Mouse (Mus musculus): ENCODE results near the gene Zbed3. TPM values are rescaled to one million over a fixed set of nuclear protein-coding genes. Genes with fewer than 3 reads are reported as not detected.
"Not testable (repeated sequence)": the region's sequence is repeated elsewhere in the genome, so short reads cannot be mapped to it uniquely, and the experiment has no call there.

Zbed3 gene
- polyA plus RNA-seq, 1 experiment, result 48.3 TPM

GRCm38 (mm10) chr13:95336122-95336677 lies 12.8 kb downstream of the Zbed3 start:
- DNase-seq (ENCODE audit: low read depth), result peak; percentile 56
- no peak for TF ChIP-seq POLR2A (IDR thresholded peaks at IDR 0.05; ENCODE audit: borderline replicate concordance, extremely low read depth, insufficient read depth, insufficient read length, poor library complexity, severe bottlenecking)
- TF ChIP-seq CTCF (IDR thresholded peaks at IDR 0.05; ENCODE audit: borderline replicate concordance, extremely low read depth, insufficient read depth, insufficient read length), result no peak

GRCm38 (mm10) chr13:95343470-95343869 lies 20.1 kb downstream of the Zbed3 start:
- TF ChIP-seq CTCF (IDR thresholded peaks at IDR 0.05; ENCODE audit: borderline replicate concordance, extremely low read depth, insufficient read depth, insufficient read length), result no peak
- no peak for TF ChIP-seq POLR2A (IDR thresholded peaks at IDR 0.05; ENCODE audit: borderline replicate concordance, extremely low read depth, insufficient read depth, insufficient read length, poor library complexity, severe bottlenecking)
- DNase-seq (ENCODE audit: low read depth), result no peak

- TF ChIP-seq POLR2A (IDR thresholded peaks at IDR 0.05; ENCODE audit: borderline replicate concordance, extremely low read depth, insufficient read depth, insufficient read length, poor library complexity, severe bottlenecking) (no peak), CTCF (IDR thresholded peaks at IDR 0.05; ENCODE audit: borderline replicate concordance, extremely low read depth, insufficient read depth, insufficient read length) (no peak)
- no peak for DNase-seq (ENCODE audit: low read depth)
Measured at GRCm38 (mm10) chr13:95345869-95346268, 22.5 kb downstream of the Zbed3 start.

- TF ChIP-seq POLR2A (IDR thresholded peaks at IDR 0.05; ENCODE audit: borderline replicate concordance, extremely low read depth, insufficient read depth, insufficient read length, poor library complexity, severe bottlenecking) (no peak), CTCF (IDR thresholded peaks at IDR 0.05; ENCODE audit: borderline replicate concordance, extremely low read depth, insufficient read depth, insufficient read length) (peak; percentile 86; the same call in 1 of the 2 replicates)
- peak; percentile 91 for DNase-seq (ENCODE audit: low read depth)
Measured at GRCm38 (mm10) chr13:95347018-95347696, 23.7 kb downstream of the Zbed3 start.

GRCm38 (mm10) chr13:95348476-95348875 lies 25.1 kb downstream of the Zbed3 start:
- DNase-seq (ENCODE audit: low read depth), result no peak
- TF ChIP-seq CTCF (IDR thresholded peaks at IDR 0.05; ENCODE audit: borderline replicate concordance, extremely low read depth, insufficient read depth, insufficient read length) (no peak), POLR2A (IDR thresholded peaks at IDR 0.05; ENCODE audit: borderline replicate concordance, extremely low read depth, insufficient read depth, insufficient read length, poor library complexity, severe bottlenecking) (no peak)

GRCm38 (mm10) chr13:95358223-95358622 lies 34.8 kb downstream of the Zbed3 start:
- TF ChIP-seq CTCF (IDR thresholded peaks at IDR 0.05; ENCODE audit: borderline replicate concordance, extremely low read depth, insufficient read depth, insufficient read length) (no peak), POLR2A (IDR thresholded peaks at IDR 0.05; ENCODE audit: borderline replicate concordance, extremely low read depth, insufficient read depth, insufficient read length, poor library complexity, severe bottlenecking) (no peak)

GRCm38 (mm10) chr13:95363440-95363839 lies 40.0 kb downstream of the Zbed3 start:
- TF ChIP-seq POLR2A (IDR thresholded peaks at IDR 0.05; ENCODE audit: borderline replicate concordance, extremely low read depth, insufficient read depth, insufficient read length, poor library complexity, severe bottlenecking) (no peak), CTCF (IDR thresholded peaks at IDR 0.05; ENCODE audit: borderline replicate concordance, extremely low read depth, insufficient read depth, insufficient read length) (no peak)
- no peak for DNase-seq (ENCODE audit: low read depth)

More at GRCm38 (mm10) chr13:95358223-95358622, 34.8 kb downstream of the Zbed3 start:
- no peak for DNase-seq (ENCODE audit: low read depth)

GRCm38 (mm10) chr13:95366356-95366755 lies 42.9 kb downstream of the Zbed3 start:
- no peak for DNase-seq (ENCODE audit: low read depth)
- TF ChIP-seq POLR2A (IDR thresholded peaks at IDR 0.05; ENCODE audit: borderline replicate concordance, extremely low read depth, insufficient read depth, insufficient read length, poor library complexity, severe bottlenecking) (no peak), CTCF (IDR thresholded peaks at IDR 0.05; ENCODE audit: borderline replicate concordance, extremely low read depth, insufficient read depth, insufficient read length) (no peak)

- peak; percentile 97 for DNase-seq (ENCODE audit: low read depth)
- TF ChIP-seq CTCF (IDR thresholded peaks at IDR 0.05; ENCODE audit: borderline replicate concordance, extremely low read depth, insufficient read depth, insufficient read length), result no peak
- peak; percentile 64; the same call in 1 of the 2 replicates for TF ChIP-seq POLR2A (IDR thresholded peaks at IDR 0.05; ENCODE audit: borderline replicate concordance, extremely low read depth, insufficient read depth, insufficient read length, poor library complexity, severe bottlenecking)
Measured at GRCm38 (mm10) chr13:95374701-95375553, 51.5 kb downstream of the Zbed3 start, which contains the start of gene Aggf1. Aggf1 (minus strand) TSS chr13:95375352.

- TF ChIP-seq POLR2A (IDR thresholded peaks at IDR 0.05; ENCODE audit: borderline replicate concordance, extremely low read depth, insufficient read depth, insufficient read length, poor library complexity, severe bottlenecking), result no peak
- no peak for TF ChIP-seq CTCF (IDR thresholded peaks at IDR 0.05; ENCODE audit: borderline replicate concordance, extremely low read depth, insufficient read depth, insufficient read length)
- no peak for DNase-seq (ENCODE audit: low read depth)
Measured at GRCm38 (mm10) chr13:95375554-95375914, 52.1 kb downstream of the Zbed3 start.

- not testable (repeated sequence) for DNase-seq (ENCODE audit: low read depth)
Measured at GRCm38 (mm10) chr13:95376689-95377289, 53.4 kb downstream of the Zbed3 start.

Measured in brain, embryonic 14.5 days (tissue).